Mouse (Mus musculus) thymus, adult 2 months (tissue): ENCODE data around the gene Atg4b.
A peak's percentile ranks its signal among the peaks of the same experiment; 100 is the strongest.

Experiments used
- CTCF ChIP-seq: fragments of 200-500 bp; IDR thresholded peaks from 2 replicates; pipeline ENCODE4 v1.5.1; 2012; ENCODE audit warnings: mild to moderate bottlenecking, control low read depth, low read length, moderate library complexity, borderline replicate concordance; ENCODE audit not compliant: control insufficient read depth, poor library complexity, insufficient read depth; ENCODE audit errors: extremely low read depth
- POLR2A ChIP-seq: fragments of 200-500 bp; IDR thresholded peaks from 2 replicates; pipeline ENCODE4 v1.6.1; 2012; ENCODE audit warnings: mild to moderate bottlenecking, low read length, control low read depth, moderate library complexity; ENCODE audit not compliant: control insufficient read depth, poor library complexity, insufficient read depth; ENCODE audit errors: extremely low read depth

DNA sequence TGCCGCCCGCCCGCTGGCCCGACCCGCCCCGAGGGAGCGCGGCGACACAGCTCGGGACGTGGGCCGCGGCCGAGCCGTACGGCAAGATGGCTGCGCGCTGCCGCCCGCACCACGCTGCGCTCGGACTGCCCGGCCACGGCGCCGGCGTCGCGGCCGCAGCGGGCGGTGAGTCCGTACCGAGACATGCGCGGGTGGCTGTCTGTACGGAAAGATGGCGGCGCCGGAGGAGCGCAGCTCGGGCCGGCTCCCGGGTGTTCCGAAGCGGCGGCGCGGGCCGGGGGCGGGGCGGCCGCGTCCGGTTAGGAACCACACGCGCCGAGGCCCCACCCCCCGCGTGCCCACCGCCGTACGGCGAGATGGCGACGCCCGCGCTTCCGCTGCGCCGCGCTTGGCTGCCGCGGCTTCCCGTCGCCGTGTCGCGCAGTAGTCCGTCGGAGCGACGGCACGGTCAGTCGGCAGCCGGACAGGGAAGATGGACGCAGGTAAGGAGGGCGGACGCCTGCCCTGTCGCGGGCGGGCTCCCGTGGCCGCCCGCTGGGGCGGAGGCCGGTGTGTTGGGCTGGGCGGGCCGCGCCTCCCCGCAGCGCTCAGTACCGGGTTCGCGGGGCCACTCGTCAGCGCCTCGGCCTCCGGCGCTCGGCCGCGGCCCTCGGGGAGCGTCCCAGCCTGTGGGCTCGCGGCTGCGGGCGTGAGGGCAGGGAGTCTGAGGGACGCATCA, 3.4 kb downstream of the Atg4b start, which contains the start of gene Thap4:
- TF ChIP-seq CTCF, result peak; percentile 69; the same call in 1 of the 2 replicates
- TF ChIP-seq POLR2A, result peak; percentile 72
